Mouse (Mus musculus): ENCODE measurements around the gene Gpr135. TPM values are rescaled to one million over a fixed set of nuclear protein-coding genes. Genes with fewer than 3 reads are reported as not detected.

Gpr135 gene
- total and polyA plus RNA-seq, 3 experiments, result 0.19 to 0.92 TPM; not detected in 1

- no peak for DNase-seq (ENCODE audit: low read depth, low spot score)
- Histone ChIP-seq H3K4me3 (ENCODE audit: control insufficient read depth in 1 of 2, insufficient read depth in 1 of 2, low read depth in 2 of 2, low read length in 2 of 2) (no peak overlapping the region), H3K79me2 (ENCODE audit: control insufficient read depth, insufficient read depth, low read length, poor library complexity) (no peaks in the 10 kb centered on the region), H3K4me1 (ENCODE audit: control insufficient read depth in 1 of 2, insufficient read depth in 2 of 2, low read length in 2 of 2) (no peaks in the 10 kb centered on the region; a peak in 1 of 4 replicates), H3K9ac (ENCODE audit: control insufficient read depth, low read depth, low read length, poor library complexity, severe bottlenecking) (no peak overlapping the region), H3K36me3 (ENCODE audit: control insufficient read depth in 1 of 2, insufficient read depth in 2 of 2, low read length in 2 of 2) (no peaks in the 10 kb centered on the region; a peak in 1 of 4 replicates), H3K27me3 (ENCODE audit: control insufficient read depth in 1 of 2, insufficient read depth in 2 of 2, low read length in 2 of 2) (no peaks in the 10 kb centered on the region), H3K27ac (ENCODE audit: control insufficient read depth, low read depth, low read length) (no peak overlapping the region; the same call in 1 of the 2 replicates), H3K9me3 (replicated peaks; ENCODE audit: insufficient read depth, low read length) (no peaks in the 10 kb centered on the region; the same call in 1 of the 2 replicates)
- TF ChIP-seq GATA1 (IDR thresholded peaks at IDR 0.05; ENCODE audit: low read depth, low read length) (no peak), ETS1 (IDR thresholded peaks at IDR 0.05; ENCODE audit: low read depth, low read length) (no peak), JUND (IDR thresholded peaks at IDR 0.05; ENCODE audit: low read depth, low read length) (no peak), CTCF (IDR thresholded peaks at IDR 0.05 in 2 of 3, conservative IDR thresholded peaks at IDR 0.05 in 1 of 3; ENCODE audit: control insufficient read depth in 1 of 3, insufficient read depth in 1 of 3, low read depth in 2 of 3, low read length in 3 of 3, poor library complexity in 1 of 3, severe bottlenecking in 1 of 3) (no peak), MYC (IDR thresholded peaks at IDR 0.05; ENCODE audit: low read depth, low read length) (no peak), MEF2A (IDR thresholded peaks at IDR 0.05; ENCODE audit: extremely low read depth, insufficient replicate concordance, low read depth, low read length, poor library complexity, severe bottlenecking) (no peak), TCF12 (IDR thresholded peaks at IDR 0.05; ENCODE audit: low read depth, low read length) (no peak)
Observed at GRCm38 (mm10) chr12:72023572-72023971, 47.4 kb downstream of the Gpr135 start.

- no peaks in the 10 kb centered on the region for H3K79me2 ChIP-seq (ENCODE audit: control insufficient read depth, insufficient read depth, low read length, poor library complexity)
- no peaks in the 10 kb centered on the region; a peak in 1 of 4 replicates for H3K4me1 ChIP-seq (ENCODE audit: control insufficient read depth in 1 of 2, insufficient read depth in 2 of 2, low read length in 2 of 2)
- TF ChIP-seq POLR2A (IDR thresholded peaks at IDR 0.05; ENCODE audit: control insufficient read depth in 1 of 2, insufficient read depth in 1 of 2, low read depth in 1 of 2, low read length in 2 of 2, poor library complexity in 1 of 2), result no peak
- no peak for TF ChIP-seq SMC3 (IDR thresholded peaks at IDR 0.05; ENCODE audit: low read depth, low read length)
- no peak for TF ChIP-seq HCFC1 (IDR thresholded peaks at IDR 0.05; ENCODE audit: low read depth, low read length)
- TF ChIP-seq E2F4 (IDR thresholded peaks at IDR 0.05; ENCODE audit: borderline replicate concordance, low read depth, low read length), result peak; percentile 32; the same call in 1 of the 2 replicates
- TF ChIP-seq GABPA (IDR thresholded peaks at IDR 0.05; ENCODE audit: low read depth, low read length), result peak; percentile 60; the same call in 1 of the 2 replicates
- no peak for TF ChIP-seq TBP (IDR thresholded peaks at IDR 0.05; ENCODE audit: low read depth, low read length)
- no peak; the same call in 1 of the 2 replicates for TF ChIP-seq ZMIZ1 (IDR thresholded peaks at IDR 0.05; ENCODE audit: low read depth, low read length)
- TF ChIP-seq CHD2 (IDR thresholded peaks at IDR 0.05; ENCODE audit: low read length), result no peak
- TF ChIP-seq SIN3A (IDR thresholded peaks at IDR 0.05; ENCODE audit: low read length), result peak; percentile 48; the same call in 1 of the 2 replicates
- TF ChIP-seq GATA1 (IDR thresholded peaks at IDR 0.05; ENCODE audit: low read depth, low read length), result peak; percentile 83
- TF ChIP-seq EP300 (IDR thresholded peaks at IDR 0.05; ENCODE audit: low read depth in 1 of 2, low read length in 2 of 2), result peak; percentile 76 to 83
- TF ChIP-seq ETS1 (IDR thresholded peaks at IDR 0.05; ENCODE audit: low read depth, low read length), result peak; percentile 87
- peak; percentile 46 for TF ChIP-seq TCF12 (IDR thresholded peaks at IDR 0.05; ENCODE audit: low read depth, low read length)
- TF ChIP-seq CHD1 (IDR thresholded peaks at IDR 0.05; ENCODE audit: low read depth, low read length), result no peak
- no peak for TF ChIP-seq MXI1 (IDR thresholded peaks at IDR 0.05; ENCODE audit: low read depth, low read length)
- TF ChIP-seq KAT2A (conservative IDR thresholded peaks at IDR 0.05; ENCODE audit: low read depth, low read length), result 0 out of 2 replicates have a peak, but pooled peaks have one; percentile 17
- TF ChIP-seq ZKSCAN1 (IDR thresholded peaks at IDR 0.05; ENCODE audit: low read depth, low read length), result no peak
- no peak for TF ChIP-seq NELFE (IDR thresholded peaks at IDR 0.05; ENCODE audit: low read depth, low read length)
- 0 out of 2 replicates have a peak, but pooled peaks have one; percentile 12 for TF ChIP-seq ZC3H11A (IDR thresholded peaks at IDR 0.05; ENCODE audit: low read depth, low read length)
- TF ChIP-seq MYC (IDR thresholded peaks at IDR 0.05; ENCODE audit: low read depth, low read length), result no peak
- TF ChIP-seq TAL1 (IDR thresholded peaks at IDR 0.05; ENCODE audit: low read length), result no peak
- peak; percentile 51; the same call in 1 of the 2 replicates for TF ChIP-seq RCOR1 (IDR thresholded peaks at IDR 0.05; ENCODE audit: low read depth, low read length)
- no peak for TF ChIP-seq NRF1 (IDR thresholded peaks at IDR 0.05; ENCODE audit: insufficient read depth, low read depth, low read length, poor library complexity, severe bottlenecking)
- H3K27ac ChIP-seq (ENCODE audit: control insufficient read depth, low read depth, low read length), result peak overlapping the region; percentile 52; the same call in 1 of the 2 replicates
- no peaks in the 10 kb centered on the region for H3K27me3 ChIP-seq (ENCODE audit: control insufficient read depth in 1 of 2, insufficient read depth in 2 of 2, low read length in 2 of 2)
- no peaks in the 10 kb centered on the region; the same call in 1 of the 2 replicates for H3K9me3 ChIP-seq (replicated peaks; ENCODE audit: insufficient read depth, low read length)
- no peak overlapping the region for H3K4me3 ChIP-seq (ENCODE audit: control insufficient read depth in 1 of 2, insufficient read depth in 1 of 2, low read depth in 2 of 2, low read length in 2 of 2)
- DNase-seq (ENCODE audit: low read depth, low spot score), result peak; percentile 76
- no peaks in the 10 kb centered on the region; a peak in 1 of 4 replicates for H3K36me3 ChIP-seq (ENCODE audit: control insufficient read depth in 1 of 2, insufficient read depth in 2 of 2, low read length in 2 of 2)
- H3K9ac ChIP-seq (ENCODE audit: control insufficient read depth, low read depth, low read length, poor library complexity, severe bottlenecking), result no peak overlapping the region
Observed at GRCm38 (mm10) chr12:72022790-72023189, 48.1 kb downstream of the Gpr135 start.

All from MEL (cell line).